Mouse (Mus musculus) intestine, postnatal 0 days (tissue): ENCODE data around the gene Rhobtb1. TPM values are rescaled to one million over a fixed set of nuclear protein-coding genes. Genes with fewer than 3 reads are reported as not detected.

Experiments used
- ATAC-seq: fragments of 200-750 bp; cut with Nextera tagmentation; 2 replicates; pipeline ENCODE4 v1.8.0; 2017; ENCODE audit warnings: mild to moderate bottlenecking, moderate TSS enrichment, moderate library complexity
- H3K27ac ChIP-seq: fragments of 300-500 bp; sonication (generic); 2 replicates; pipeline ENCODE4 v1.5.1; 2014; ENCODE audit warnings: mild to moderate bottlenecking, low read depth, low read length, moderate library complexity
- H3K27me3 ChIP-seq: fragments of 300-500 bp; sonication (generic); replicated peaks from 2 replicates; pipeline ENCODE4 v1.6.1; 2014; ENCODE audit warnings: low read length, mixed read lengths; ENCODE audit not compliant: control insufficient read depth, insufficient read depth
- H3K36me3 ChIP-seq: fragments of 300-500 bp; sonication (generic); 2 replicates; pipeline ENCODE4 v1.6.1; 2014; ENCODE audit warnings: mild to moderate bottlenecking, moderate library complexity; ENCODE audit not compliant: control insufficient read depth, insufficient read depth
- H3K4me1 ChIP-seq: fragments of 300-500 bp; sonication (generic); replicated peaks from 2 replicates; pipeline ENCODE4 v1.6.1; 2014; ENCODE audit warnings: antibody characterized with exemption, low read length, mixed read lengths; ENCODE audit not compliant: control insufficient read depth, insufficient read depth
- H3K4me2 ChIP-seq: fragments of 300-500 bp; sonication (generic); replicated peaks from 2 replicates; pipeline ENCODE4 v1.6.1; 2014; ENCODE audit warnings: low read depth, mild to moderate bottlenecking, moderate library complexity
- H3K4me3 ChIP-seq: fragments of 300-500 bp; sonication (generic); 2 replicates; pipeline ENCODE4 v1.5.1; 2014; ENCODE audit warnings: low read depth, low read length
- H3K9ac ChIP-seq: fragments of 300-500 bp; sonication (generic); 2 replicates; pipeline ENCODE4 v1.6.1; 2014; ENCODE audit warnings: mild to moderate bottlenecking, low read depth, low read length
- H3K9me3 ChIP-seq: fragments of 300-500 bp; sonication (generic); 2 replicates; pipeline ENCODE4 v1.6.1; 2016; ENCODE audit warnings: mixed run types; ENCODE audit not compliant: control insufficient read depth
- CTCF ChIP-seq: sonication (generic); IDR thresholded peaks from 2 replicates; pipeline ENCODE4 v1.5.1; 2016; ENCODE audit warnings: low read depth, mild to moderate bottlenecking, control low read depth, antibody characterized with exemption, moderate library complexity
- WGBS: fragments of 180-500 bp; shearing (Covaris S2); extraction: QIAGEN DNeasy Blood & Tissue Kit; methylation state at CpG from one replicate; pipeline ENCODE4 v1.1.7; 2014; 5-methylcytosine and 5-hydroxymethylcytosine counted together
- polyA plus RNA-seq: library from polyadenylated mRNA; unstranded; fragments of >200 nt; fragmentation: Nextera tagmentation; extraction: Ambion mirVana; gene quantifications from 2 replicates; pipeline ENCODE4 v1.2.1, GENCODE M21; 2015

Rhobtb1 gene
- polyA plus RNA-seq, 1 experiment from 2014 or later, result 13.2 TPM

DNA sequence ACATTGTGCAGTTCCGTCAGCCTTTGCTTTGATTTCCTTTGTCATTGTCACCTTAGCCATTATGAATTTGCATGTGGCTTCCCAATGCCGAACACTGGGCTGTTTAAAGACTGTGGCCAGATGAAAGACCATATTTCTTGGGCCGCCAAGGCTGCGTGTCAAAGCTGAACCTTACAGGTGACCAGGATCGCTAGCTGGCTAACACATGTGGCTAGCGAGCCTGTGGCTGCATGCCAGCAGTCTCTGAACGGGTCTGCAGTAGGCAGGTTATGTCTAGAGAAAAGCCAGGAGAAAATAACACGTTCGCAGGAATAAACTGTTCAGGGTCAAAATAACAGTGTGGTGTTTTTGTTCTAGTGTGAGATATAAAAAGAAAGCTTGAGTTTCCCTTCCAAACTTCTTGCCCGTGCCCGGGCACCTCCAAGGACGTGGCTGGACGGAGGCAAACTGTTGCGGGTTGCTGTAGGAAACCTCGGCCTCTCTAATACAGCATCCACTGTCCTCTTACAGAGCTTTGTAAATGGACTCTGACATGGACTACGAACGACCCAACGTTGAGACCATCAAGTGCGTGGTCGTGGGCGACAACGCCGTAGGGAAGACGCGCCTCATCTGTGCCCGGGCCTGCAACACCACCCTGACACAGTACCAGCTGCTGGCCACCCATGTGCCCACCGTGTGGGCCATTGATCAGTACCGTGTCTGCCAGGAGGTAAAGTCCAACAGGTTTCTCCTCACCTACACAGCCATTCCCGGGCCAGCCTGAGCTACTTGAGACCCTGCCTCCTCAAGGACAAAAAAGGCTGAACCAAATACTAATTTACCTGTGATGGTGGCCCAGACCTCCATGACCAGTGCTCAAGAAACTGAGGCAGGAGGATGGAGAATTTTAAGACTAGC is 97.3 kb downstream of the Rhobtb1 start:
- no peak for ATAC-seq
- no peak overlapping the region for H3K27ac ChIP-seq

DNA sequence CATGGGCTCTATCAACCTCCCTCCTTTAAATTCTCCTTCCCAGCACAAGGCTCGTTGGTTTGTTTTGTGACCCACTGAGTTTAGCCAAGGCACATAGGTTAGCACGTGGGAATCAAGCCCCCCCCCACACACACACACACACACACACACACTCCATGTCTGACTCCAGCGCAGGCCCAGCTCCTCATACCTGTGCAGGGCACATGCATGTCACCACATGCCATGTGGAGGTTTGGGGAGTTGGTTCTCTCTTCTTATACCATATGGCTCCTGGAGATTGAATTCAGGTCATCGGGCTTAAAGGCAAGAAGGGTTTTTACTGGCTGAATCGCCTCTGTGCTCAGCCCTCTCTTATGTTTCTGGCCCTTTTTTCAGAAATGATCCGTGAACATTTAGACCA is 100.0 kb downstream of the Rhobtb1 start:
- Histone ChIP-seq H3K27me3 (no peaks in the 10 kb centered on the region), H3K4me3 (no peak overlapping the region), H3K9me3 (no peaks in the 10 kb centered on the region), H3K36me3 (peaks cover 8% of the 10 kb centered on the region; the same call in 1 of the 2 replicates), H3K4me2 (no peak overlapping the region), H3K9ac (no peak overlapping the region), H3K4me1 (peaks cover 16% of the 10 kb centered on the region; the same call in 1 of the 2 replicates), H3K27ac (no peak overlapping the region)
- WGBS, result 89% methylated on average over 6 of the region's 6 CpGs
- no peak for TF ChIP-seq CTCF
- no peak for ATAC-seq

More for the DNA sequence above, 97.3 kb downstream of the Rhobtb1 start:
- Histone ChIP-seq H3K27me3 (no peaks in the 10 kb centered on the region), H3K9ac (no peak overlapping the region), H3K4me1 (0 out of 2 replicates have a peak, but pooled peaks cover 9% of the 10 kb centered on the region), H3K4me2 (no peak overlapping the region), H3K4me3 (no peak overlapping the region), H3K36me3 (peaks cover 8% of the 10 kb centered on the region; the same call in 1 of the 2 replicates), H3K9me3 (no peaks in the 10 kb centered on the region)
- no peak for TF ChIP-seq CTCF
- WGBS, result 89% methylated on average over 29 of the region's 29 CpGs

DNA sequence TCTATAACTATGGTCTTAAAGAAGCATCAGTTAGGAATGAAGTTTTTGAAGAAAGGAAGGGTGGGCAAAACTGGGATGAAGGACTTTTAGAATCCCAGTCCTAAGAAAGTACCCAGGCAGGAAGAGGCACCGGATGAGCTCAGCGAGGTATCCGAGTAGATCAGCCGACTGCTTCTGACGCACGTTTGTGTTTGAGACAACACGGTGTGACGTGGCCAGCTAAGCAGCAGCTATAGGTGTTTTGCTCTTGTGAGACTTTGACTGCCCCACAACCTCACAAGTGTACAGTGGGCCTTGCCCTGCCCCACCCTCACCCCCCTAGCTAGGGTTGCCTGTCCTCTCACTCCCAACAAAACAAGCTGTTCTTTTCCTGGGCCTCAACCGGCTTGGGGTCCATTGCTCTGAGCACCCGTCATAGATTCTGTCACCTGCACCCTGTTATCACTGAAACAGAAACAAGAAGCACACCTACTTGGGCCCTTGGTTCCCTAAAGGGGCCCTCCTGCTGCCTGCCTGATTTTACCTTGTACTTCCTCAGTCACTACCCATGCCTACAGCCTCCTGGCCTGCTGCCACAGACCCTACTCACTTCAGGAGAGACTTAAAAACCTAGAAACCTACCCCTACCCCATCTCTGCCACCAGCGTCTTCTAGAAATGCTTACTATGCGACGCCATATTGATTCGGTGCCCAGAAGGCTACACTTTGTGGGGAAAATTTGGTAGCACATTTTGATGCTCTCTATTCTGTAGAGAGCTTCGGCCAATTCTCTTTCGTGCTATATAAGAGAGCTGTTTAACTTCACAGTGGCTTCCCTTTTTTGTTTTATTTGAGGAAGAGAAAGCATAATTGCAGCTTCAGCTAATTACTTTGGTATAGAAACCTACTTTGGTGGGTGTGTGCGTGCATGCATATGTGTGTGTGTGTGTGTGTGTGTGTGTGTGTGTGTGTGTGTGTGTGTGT is 101.2 kb downstream of the Rhobtb1 start:
- H3K4me1 ChIP-seq, result peaks cover 16% of the 10 kb centered on the region; the same call in 1 of the 2 replicates
- 72% methylated on average over 17 of the region's 17 CpGs for WGBS
- H3K9ac ChIP-seq, result no peak overlapping the region
- TF ChIP-seq CTCF, result no peak
- H3K27me3 ChIP-seq, result no peaks in the 10 kb centered on the region
- H3K36me3 ChIP-seq, result peaks cover 8% of the 10 kb centered on the region; the same call in 1 of the 2 replicates
- H3K9me3 ChIP-seq, result no peaks in the 10 kb centered on the region
- peak overlapping the region; percentile 62 for H3K27ac ChIP-seq
- H3K4me2 ChIP-seq, result no peak overlapping the region
- no peak overlapping the region for H3K4me3 ChIP-seq
- peak; percentile 44; the same call in 1 of the 2 replicates for ATAC-seq

DNA sequence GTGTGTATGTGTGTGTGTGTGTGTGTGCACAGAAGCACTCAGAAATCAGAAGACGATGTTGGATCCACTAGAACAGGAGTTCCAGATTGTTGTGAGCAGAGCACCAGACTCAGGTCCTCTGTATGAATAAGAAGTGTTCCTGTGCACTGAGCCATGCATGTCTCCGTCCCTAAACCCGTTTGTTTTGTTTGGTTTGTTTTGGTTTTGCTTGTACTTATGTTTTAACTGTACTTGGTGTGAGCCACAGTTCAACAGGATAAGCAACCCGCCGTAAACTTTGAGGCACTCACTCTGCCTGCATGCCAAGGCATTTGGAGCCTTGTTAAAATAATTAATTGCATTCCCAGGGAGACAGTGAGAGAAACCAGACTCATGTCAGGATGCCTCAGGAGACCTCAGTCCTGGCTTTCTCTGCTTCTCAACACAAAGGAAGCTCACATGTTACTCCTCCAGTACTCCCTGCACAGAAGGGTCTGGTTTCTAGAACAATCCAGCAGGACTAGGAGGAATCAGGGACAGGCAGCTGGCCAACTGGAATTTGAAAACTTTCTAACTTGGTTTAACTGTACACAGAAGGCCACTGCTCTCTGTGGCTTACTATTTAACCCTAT is 101.9 kb downstream of the Rhobtb1 start:
- peaks cover 16% of the 10 kb centered on the region; the same call in 1 of the 2 replicates for H3K4me1 ChIP-seq
- H3K4me2 ChIP-seq, result no peak overlapping the region
- no peaks in the 10 kb centered on the region for H3K9me3 ChIP-seq
- H3K27me3 ChIP-seq, result no peaks in the 10 kb centered on the region
- 0 out of 2 replicates have a peak, but pooled peaks have one; percentile 26 for ATAC-seq
- no peak for TF ChIP-seq CTCF
- no peak overlapping the region for H3K4me3 ChIP-seq
- H3K36me3 ChIP-seq, result peaks cover 8% of the 10 kb centered on the region; the same call in 1 of the 2 replicates
- 36% methylated on average over 5 of the region's 5 CpGs for WGBS
- no peak overlapping the region; the same call in 1 of the 2 replicates for H3K9ac ChIP-seq
- H3K27ac ChIP-seq, result peak overlapping the region; percentile 80

DNA sequence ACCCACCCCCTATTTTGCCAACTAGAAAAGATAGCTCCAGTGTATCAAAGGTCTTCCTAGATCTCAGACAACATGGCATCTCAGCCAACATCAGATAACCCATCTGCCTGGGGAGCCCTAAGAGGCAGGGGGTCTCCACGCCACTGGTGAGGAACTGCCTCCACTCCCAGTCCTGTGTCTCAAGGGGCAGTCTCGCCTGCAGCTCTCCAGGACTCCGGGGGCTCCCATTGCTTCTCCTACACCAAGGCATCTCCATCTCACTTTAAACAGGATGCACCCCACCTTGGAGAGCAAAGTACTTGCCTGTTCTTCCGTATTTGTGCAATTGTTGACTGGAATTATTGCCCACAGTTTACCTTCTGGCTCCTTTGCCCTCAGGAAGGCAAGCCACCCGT is 102.4 kb downstream of the Rhobtb1 start:
- no peak overlapping the region for H3K9ac ChIP-seq
- H3K4me3 ChIP-seq, result no peak overlapping the region
- WGBS, result 46% methylated on average over 5 of the region's 5 CpGs
- no peaks in the 10 kb centered on the region for H3K27me3 ChIP-seq
- H3K4me2 ChIP-seq, result no peak overlapping the region
- ATAC-seq, result no peak
- H3K36me3 ChIP-seq, result peaks cover 8% of the 10 kb centered on the region; the same call in 1 of the 2 replicates
- peaks cover 16% of the 10 kb centered on the region; the same call in 1 of the 2 replicates for H3K4me1 ChIP-seq
- peak overlapping the region; percentile 80 for H3K27ac ChIP-seq
- TF ChIP-seq CTCF, result no peak
- no peaks in the 10 kb centered on the region for H3K9me3 ChIP-seq
